8 mouse cellular contexts compared by ENCODE assay signal in genomic region chr13:51315008-51315778, GRCm38 (mm10).
DNase-seq lines count a peak whose midpoint lies in the region; ATAC-seq lines count a peak whose summit lies in the region.

No protein-coding gene starts in this region.

- H3K36me3 ChIP-seq in heart, embryonic 14.5 days (ENCODE audit: control insufficient read depth, insufficient read depth, low read length) = no peaks in the 10 kb centered on the region
- H3K36me3 ChIP-seq in forebrain, embryonic 14.5 days (ENCODE audit: control insufficient read depth, insufficient read depth, low read length) = no peaks in the 10 kb centered on the region

- H3K27me3 ChIP-seq in heart, embryonic 14.5 days (ENCODE audit: control insufficient read depth, insufficient read depth, low read length) = no peaks in the 10 kb centered on the region
- H3K27me3 ChIP-seq in forebrain, embryonic 14.5 days (replicated peaks; ENCODE audit: control insufficient read depth, insufficient read depth, low read length) = no peaks in the 10 kb centered on the region

- H3K27ac ChIP-seq in heart, embryonic 14.5 days (replicated peaks in 1 of 2; ENCODE audit: control insufficient read depth in 1 of 2, insufficient read depth in 1 of 2, low read depth in 2 of 2, low read length in 2 of 2) = peak overlapping the region; percentile 93 to 94
- peak overlapping the region; percentile 55 for H3K27ac ChIP-seq in forebrain, embryonic 14.5 days (ENCODE audit: low read depth, low read length)

- 37% methylated on average over 10 of the region's 10 CpGs for WGBS in heart, embryonic 14.5 days
- 34% methylated on average over 10 of the region's 10 CpGs for WGBS in forebrain, embryonic 14.5 days

- 0 out of 2 replicates have a peak, but pooled peaks cover 2% of the 10 kb centered on the region for H3K9me3 ChIP-seq in heart, embryonic 14.5 days (ENCODE audit: control insufficient read depth, low read length)
- no peaks in the 10 kb centered on the region for H3K9me3 ChIP-seq in forebrain, embryonic 14.5 days (replicated peaks; ENCODE audit: control insufficient read depth, low read length)

- peak overlapping the region; percentile 21; the same call in 1 of the 2 replicates for H3K4me2 ChIP-seq in heart, embryonic 14.5 days (ENCODE audit: low read length)
- no peak overlapping the region for H3K4me2 ChIP-seq in forebrain, embryonic 14.5 days (ENCODE audit: low read length)

- no peak overlapping the region for H3K4me3 ChIP-seq in heart, embryonic 14.5 days (ENCODE audit: control insufficient read depth in 1 of 2, insufficient read depth in 1 of 2, low read depth in 1 of 2, low read length in 2 of 2)
- no peak overlapping the region for H3K4me3 ChIP-seq in forebrain, embryonic 14.5 days (ENCODE audit: low read depth, low read length)

- peak overlapping the region; percentile 30; the same call in 1 of the 2 replicates for H3K9ac ChIP-seq in heart, embryonic 14.5 days (ENCODE audit: low read length)
- peak overlapping the region; percentile 30; the same call in 1 of the 2 replicates for H3K9ac ChIP-seq in forebrain, embryonic 14.5 days (ENCODE audit: low read length)

- ATAC-seq in heart, embryonic 14.5 days (ENCODE audit: insufficient number of reproducible peaks, insufficient read depth, low FRiP score, low read depth) = no peak
- no peak for ATAC-seq in forebrain, embryonic 14.5 days
- peak; percentile 76 for ATAC-seq in megakaryocyte progenitor cell, adult 5-6 weeks (replicated peaks; ENCODE audit: poor library complexity)

- H3K4me1 ChIP-seq in heart, embryonic 14.5 days (ENCODE audit: control insufficient read depth in 2 of 2, insufficient read depth in 2 of 2, low read length in 2 of 2) = peaks cover 22 to 29% of the 10 kb centered on the region in 2 experiments
- H3K4me1 ChIP-seq in forebrain, embryonic 14.5 days (ENCODE audit: control insufficient read depth, insufficient read depth, low read length) = peaks cover 16% of the 10 kb centered on the region

- DNase-seq in heart, adult 11 months = no peak
- peak; percentile 35 for DNase-seq in MN1 (ENCODE audit: low spot score)
- DNase-seq in forebrain, embryonic 14.5 days (ENCODE audit: low spot score) = peak; percentile 11
- no peak for DNase-seq in thymus, postnatal 25 days
- no peak for DNase-seq in left cerebral cortex, adult 9 months (ENCODE audit: low spot score in 2 of 2)
- DNase-seq in adrenal gland, postnatal 14 days = no peak

Comparison
In these comparisons a context has a peak if more than half of its experiments do, and no peak if none do; other contexts are left out.
1. DNase-seq: peak in MN1 (single experiment) and forebrain, embryonic 14.5 days (single experiment); none in heart, adult 11 months (single experiment), thymus, postnatal 25 days (single experiment), left cerebral cortex, adult 9 months (0 of 2) and adrenal gland, postnatal 14 days (single experiment).